Mouse (Mus musculus) limb, embryonic 12.5 days (tissue): ENCODE data around the gene Olfr314. TPM values are rescaled to one million over a fixed set of nuclear protein-coding genes. Genes with fewer than 3 reads are reported as not detected.

Source experiments
- polyA plus RNA-seq: library from polyadenylated mRNA; unstranded; fragments of >200 nt; fragmentation: Nextera tagmentation; extraction: Ambion mirVana; gene quantifications from 2 replicates; pipeline ENCODE4 v1.2.1, GENCODE M21; 2016

Gene Olfr314
- polyA plus RNA-seq, 1 experiment from 2014 or later, result not detected

Other genes starting within 250 kb of the Olfr314 start
- not detected in 2 replicates for gene Olfr330, start 248.1 kb upstream of the Olfr314 start, polyA plus RNA-seq
- gene Olfr329-ps, start 236.5 kb upstream of the Olfr314 start, polyA plus RNA-seq, result not detected in 2 replicates
- 0.08 and 0.09 TPM in 2 replicates for gene Olfr328, start 227.3 kb upstream of the Olfr314 start, polyA plus RNA-seq
- not detected in 2 replicates for gene Olfr224, start 212.4 kb upstream of the Olfr314 start, polyA plus RNA-seq
- not detected in 2 replicates for gene Olfr325, start 205.2 kb upstream of the Olfr314 start, polyA plus RNA-seq
- not detected in 2 replicates for gene Olfr324, start 187.8 kb upstream of the Olfr314 start, polyA plus RNA-seq
- gene 2210407C18Rik, start 166.9 kb upstream of the Olfr314 start, polyA plus RNA-seq, result not detected in 2 replicates
- not detected in 2 replicates for gene Olfr323, start 152.5 kb upstream of the Olfr314 start, polyA plus RNA-seq
- gene Trim58, start 142.5 kb upstream of the Olfr314 start, polyA plus RNA-seq, result 0.15 and 0.35 TPM in 2 replicates
- gene Olfr322, start 124.2 kb upstream of the Olfr314 start, polyA plus RNA-seq, result not detected in 2 replicates
- not detected in 2 replicates for gene Olfr320, start 101.9 kb upstream of the Olfr314 start, polyA plus RNA-seq
- not detected in 2 replicates for gene Olfr319, start 83.8 kb upstream of the Olfr314 start, polyA plus RNA-seq
- gene Olfr318, start 58.9 kb upstream of the Olfr314 start, polyA plus RNA-seq, result not detected in 2 replicates
- not detected in 2 replicates for gene Olfr317, start 43.7 kb upstream of the Olfr314 start, polyA plus RNA-seq
- not detected in 2 replicates for gene Olfr316, start 30.2 kb upstream of the Olfr314 start, polyA plus RNA-seq
- not detected in 2 replicates for gene Olfr315, start 9.8 kb upstream of the Olfr314 start, polyA plus RNA-seq
- gene Fam183b, start 19.0 kb downstream of the Olfr314 start, polyA plus RNA-seq, result not detected in 2 replicates
- not detected in 2 replicates for gene Olfr313, start 32.0 kb downstream of the Olfr314 start, polyA plus RNA-seq
- gene Olfr312, start 46.3 kb downstream of the Olfr314 start, polyA plus RNA-seq, result not detected in 2 replicates
- not detected in 2 replicates for gene Olfr311, start 56.3 kb downstream of the Olfr314 start, polyA plus RNA-seq
- 12.8 and 13.5 TPM in 2 replicates for gene Gm12258, start 64.2 kb downstream of the Olfr314 start, polyA plus RNA-seq
- gene 2810021J22Rik, start 84.3 kb downstream of the Olfr314 start, polyA plus RNA-seq, result 8.9 and 11.0 TPM in 2 replicates
- gene Zfp39, start 121.3 kb downstream of the Olfr314 start, polyA plus RNA-seq, result 4.9 and 6.6 TPM in 2 replicates
- 0.25 TPM in 1 of 2 replicates, not detected in the other for gene Btnl10, start 135.0 kb downstream of the Olfr314 start, polyA plus RNA-seq
- 306 and 315 TPM in 2 replicates for gene Rnf187, start 156.0 kb downstream of the Olfr314 start, polyA plus RNA-seq
- 22.6 and 28.5 TPM in 2 replicates for gene Hist3h2ba, start 166.0 kb downstream of the Olfr314 start, polyA plus RNA-seq
- gene Hist3h2a, start 171.7 kb downstream of the Olfr314 start, polyA plus RNA-seq, result 26.2 and 27.9 TPM in 2 replicates
- gene Trim17, start 171.7 kb downstream of the Olfr314 start, polyA plus RNA-seq, result 0.80 and 0.93 TPM in 2 replicates
- gene Trim11, start 195.1 kb downstream of the Olfr314 start, polyA plus RNA-seq, result 21.6 and 22.4 TPM in 2 replicates